Mouse (Mus musculus): ENCODE data around the gene Bptf. TPM values are rescaled to one million over a fixed set of nuclear protein-coding genes. Genes with fewer than 3 reads are reported as not detected.
"Not testable (repeated sequence)": the region's sequence is repeated elsewhere in the genome, so short reads cannot be mapped to it uniquely, and the experiment has no call there.

Gene Bptf
- polyA plus RNA-seq (2015; fragmentation: Nextera tagmentation; extraction: Ambion mirVana), result 28.7 and 34.1 TPM in 2 replicates

- WGBS, result under 1% methylated on average over 50 of the region's 94 CpGs
- Histone ChIP-seq H3K4me1 (replicated peaks) (peaks cover 38% of the 10 kb centered on the region), H3K27ac (replicated peaks) (peak within 1 kb of the TSS; percentile 97), H3K4me3 (peak within 1 kb of the TSS; percentile 90), H3K27me3 (no peaks in the 10 kb centered on the region), H3K36me3 (no peaks in the 10 kb centered on the region), H3K9me3 (no peaks in the 10 kb centered on the region), H3K9ac (peak within 1 kb of the TSS; percentile 98), H3K4me2 (peak within 1 kb of the TSS; percentile 95)
- peak; percentile 98 for ATAC-seq (ENCODE audit: low read depth)
These were observed at the start of gene Bptf for GRCm38 (mm10) chr11:107131749-107132421. Gene Bptf, minus strand, starts transcription at chr11:107132127.

- Histone ChIP-seq H3K9ac (no peak overlapping the region), H3K4me1 (replicated peaks) (no peaks in the 10 kb centered on the region), H3K36me3 (peaks cover 20% of the 10 kb centered on the region), H3K4me3 (no peak overlapping the region), H3K27me3 (no peaks in the 10 kb centered on the region), H3K9me3 (no peaks in the 10 kb centered on the region), H3K4me2 (no peak overlapping the region), H3K27ac (replicated peaks) (no peak overlapping the region)
- ATAC-seq (ENCODE audit: low read depth), result no peak
- WGBS, result 87% methylated on average over 4 of the region's 4 CpGs
These were observed 29.3 kb upstream of the Bptf start for GRCm38 (mm10) chr11:107161215-107161614.

- Histone ChIP-seq H3K4me1 (replicated peaks) (no peaks in the 10 kb centered on the region), H3K4me3 (no peak overlapping the region), H3K27me3 (no peaks in the 10 kb centered on the region), H3K4me2 (no peak overlapping the region), H3K36me3 (0 out of 2 replicates have a peak, but pooled peaks cover under 1% of the 10 kb centered on the region), H3K27ac (replicated peaks) (no peak overlapping the region), H3K9me3 (no peaks in the 10 kb centered on the region), H3K9ac (no peak overlapping the region)
- 38% methylated on average over 1 of the region's 1 CpGs for WGBS
- no peak for ATAC-seq (ENCODE audit: low read depth)
These were observed 27.1 kb upstream of the Bptf start for GRCm38 (mm10) chr11:107159034-107159433.

GRCm38 (mm10) chr11:107156977-107157642, 25.2 kb upstream of the Bptf start:
- H3K4me3 ChIP-seq, result no peak overlapping the region
- no peaks in the 10 kb centered on the region for H3K36me3 ChIP-seq
- WGBS, result 61% methylated on average over 5 of the region's 5 CpGs
- no peaks in the 10 kb centered on the region for H3K4me1 ChIP-seq (replicated peaks)
- ATAC-seq (ENCODE audit: low read depth), result no peak
- H3K9ac ChIP-seq, result no peak overlapping the region
- no peaks in the 10 kb centered on the region for H3K9me3 ChIP-seq
- no peaks in the 10 kb centered on the region for H3K27me3 ChIP-seq
- no peak overlapping the region for H3K4me2 ChIP-seq
- no peak overlapping the region for H3K27ac ChIP-seq (replicated peaks)

GRCm38 (mm10) chr11:107155292-107155691, 23.4 kb upstream of the Bptf start:
- H3K4me3 ChIP-seq, result no peak overlapping the region
- no peak for ATAC-seq (ENCODE audit: low read depth)
- no peaks in the 10 kb centered on the region for H3K27me3 ChIP-seq
- H3K9me3 ChIP-seq, result no peaks in the 10 kb centered on the region
- H3K4me2 ChIP-seq, result no peak overlapping the region
- H3K36me3 ChIP-seq, result no peaks in the 10 kb centered on the region
- no peak overlapping the region for H3K9ac ChIP-seq
- H3K4me1 ChIP-seq (replicated peaks), result no peaks in the 10 kb centered on the region
- no peak overlapping the region for H3K27ac ChIP-seq (replicated peaks)
- WGBS, result 84% methylated on average over 5 of the region's 5 CpGs

- Histone ChIP-seq H3K4me2 (no peak overlapping the region), H3K9ac (no peak overlapping the region), H3K4me3 (no peak overlapping the region), H3K27ac (replicated peaks) (no peak overlapping the region), H3K4me1 (replicated peaks) (no peaks in the 10 kb centered on the region), H3K36me3 (no peaks in the 10 kb centered on the region), H3K9me3 (no peaks in the 10 kb centered on the region), H3K27me3 (no peaks in the 10 kb centered on the region)
- WGBS, result 86% methylated on average over 4 of the region's 7 CpGs
- ATAC-seq (ENCODE audit: low read depth), result no peak
These were observed 22.5 kb upstream of the Bptf start for GRCm38 (mm10) chr11:107154431-107154830.

- no peak overlapping the region for H3K4me2 ChIP-seq
- no peaks in the 10 kb centered on the region for H3K9me3 ChIP-seq
- no peak for ATAC-seq (ENCODE audit: low read depth)
- 80% methylated on average over 5 of the region's 5 CpGs for WGBS
- no peak overlapping the region for H3K4me3 ChIP-seq
- no peaks in the 10 kb centered on the region for H3K27me3 ChIP-seq
- no peaks in the 10 kb centered on the region for H3K4me1 ChIP-seq (replicated peaks)
- no peak overlapping the region for H3K27ac ChIP-seq (replicated peaks)
- H3K36me3 ChIP-seq, result no peaks in the 10 kb centered on the region
- no peak overlapping the region for H3K9ac ChIP-seq
These were observed 21.7 kb upstream of the Bptf start for GRCm38 (mm10) chr11:107153645-107154044.

GRCm38 (mm10) chr11:107151809-107152208, 19.9 kb upstream of the Bptf start:
- no peak for ATAC-seq (ENCODE audit: low read depth)
- H3K27me3 ChIP-seq, result no peaks in the 10 kb centered on the region
- no peak overlapping the region for H3K4me2 ChIP-seq
- no peaks in the 10 kb centered on the region for H3K9me3 ChIP-seq
- no peaks in the 10 kb centered on the region for H3K4me1 ChIP-seq (replicated peaks)
- no peak overlapping the region for H3K4me3 ChIP-seq
- H3K27ac ChIP-seq (replicated peaks), result no peak overlapping the region
- no peak overlapping the region for H3K9ac ChIP-seq
- WGBS, result 75% methylated on average over 7 of the region's 7 CpGs
- H3K36me3 ChIP-seq, result no peaks in the 10 kb centered on the region

- not testable (repeated sequence) for H3K9ac ChIP-seq
These were observed 12.0 kb upstream of the Bptf start for GRCm38 (mm10) chr11:107143956-107144355.

GRCm38 (mm10) chr11:107142382-107142781, 10.5 kb upstream of the Bptf start:
- Histone ChIP-seq H3K36me3 (no peaks in the 10 kb centered on the region), H3K9me3 (no peaks in the 10 kb centered on the region), H3K27me3 (no peaks in the 10 kb centered on the region), H3K27ac (replicated peaks) (no peak overlapping the region), H3K4me2 (no peak overlapping the region), H3K4me1 (replicated peaks) (no peaks in the 10 kb centered on the region), H3K9ac (no peak overlapping the region), H3K4me3 (no peak overlapping the region)
- no peak for ATAC-seq (ENCODE audit: low read depth)
- 87% methylated on average over 2 of the region's 2 CpGs for WGBS

More at GRCm38 (mm10) chr11:107143956-107144355, 12.0 kb upstream of the Bptf start:
- H3K4me1 ChIP-seq (replicated peaks); H3K4me3 ChIP-seq; H3K36me3 ChIP-seq; ATAC-seq (ENCODE audit: low read depth); H3K9me3 ChIP-seq; H3K27ac ChIP-seq (replicated peaks); H3K4me2 ChIP-seq; H3K27me3 ChIP-seq: not testable (repeated sequence)
- 95% methylated on average over 11 of the region's 11 CpGs for WGBS

GRCm38 (mm10) chr11:107140756-107141155, 8.8 kb upstream of the Bptf start:
- no peak for ATAC-seq (ENCODE audit: low read depth)
- WGBS, result 26% methylated on average over 6 of the region's 6 CpGs

GRCm38 (mm10) chr11:107138633-107139032, 6.7 kb upstream of the Bptf start:
- H3K9ac ChIP-seq, result no peak overlapping the region
- no peak for ATAC-seq (ENCODE audit: low read depth)
- no peak overlapping the region for H3K4me3 ChIP-seq
- no peaks in the 10 kb centered on the region for H3K4me1 ChIP-seq (replicated peaks)
- H3K27ac ChIP-seq (replicated peaks), result no peak overlapping the region
- no peaks in the 10 kb centered on the region for H3K36me3 ChIP-seq
- WGBS, result 77% methylated on average over 3 of the region's 3 CpGs
- H3K4me2 ChIP-seq, result no peak overlapping the region
- H3K27me3 ChIP-seq, result no peaks in the 10 kb centered on the region
- no peaks in the 10 kb centered on the region for H3K9me3 ChIP-seq

More at GRCm38 (mm10) chr11:107140756-107141155, 8.8 kb upstream of the Bptf start:
- Histone ChIP-seq H3K4me3 (no peak overlapping the region), H3K36me3 (no peaks in the 10 kb centered on the region), H3K27ac (replicated peaks) (no peak overlapping the region), H3K4me2 (no peak overlapping the region), H3K27me3 (no peaks in the 10 kb centered on the region), H3K4me1 (replicated peaks) (no peaks in the 10 kb centered on the region), H3K9ac (no peak overlapping the region), H3K9me3 (no peaks in the 10 kb centered on the region)
